Mouse (Mus musculus) myocyte (in vitro differentiated cells): ENCODE results near the gene Actl6b.

ENCODE experiments used
- E2F4 ChIP-seq: IDR thresholded peaks from one replicate; pipeline ENCODE4 v1.6.1; 2011; ENCODE audit warnings: mild to moderate bottlenecking, control low read depth, moderate library complexity; ENCODE audit not compliant: insufficient read depth
- MAX ChIP-seq: IDR thresholded peaks from one replicate; pipeline ENCODE4 v1.6.1; 2011; ENCODE audit warnings: low read depth, mild to moderate bottlenecking, control low read depth
- MYOG ChIP-seq, 3 experiments: IDR thresholded peaks; one replicate each; pipeline ENCODE4 v1.6.1; 2011; ENCODE audit warnings: control low read depth in 2 of 3, low read depth in 2 of 3, mild to moderate bottlenecking in 2 of 3; ENCODE audit not compliant: insufficient read length in 2 of 3, control insufficient read depth in 1 of 3, insufficient read depth in 1 of 3
- POLR2A ChIP-seq: IDR thresholded peaks from one replicate; pipeline ENCODE4 v1.6.1; 2011; ENCODE audit warnings: low read depth, mild to moderate bottlenecking, control low read depth, moderate library complexity; ENCODE audit not compliant: insufficient read length
- TCF3 ChIP-seq: IDR thresholded peaks from one replicate; pipeline ENCODE4 v1.6.1; 2011; ENCODE audit warnings: low read depth, control low read depth; ENCODE audit not compliant: insufficient read length

GRCm38 (mm10) chr5:137535318-137535717 lies 18.0 kb upstream of the Actl6b start:
- TF ChIP-seq E2F4 (no peak), TCF3 (no peak), POLR2A (no peak), MAX (no peak), MYOG (IDR thresholded peaks at IDR 0.05; ENCODE audit: control insufficient read depth in 1 of 3, insufficient read depth in 1 of 3, insufficient read length in 2 of 3, low read depth in 2 of 3) (no peak)
